Mouse (Mus musculus): ENCODE measurements around the gene Mypn.

- no peak for TF ChIP-seq CTCF (conservative IDR thresholded peaks at IDR 0.05 in 1 of 2, IDR thresholded peaks at IDR 0.05 in 1 of 2; ENCODE audit: low read depth in 2 of 2, low read length in 2 of 2)
- no peak for TF ChIP-seq POLR2A (IDR thresholded peaks at IDR 0.05; ENCODE audit: low read depth, low read length)
- no peak for TF ChIP-seq MXI1 (IDR thresholded peaks at IDR 0.05; ENCODE audit: low read depth, low read length)
- TF ChIP-seq EP300 (IDR thresholded peaks at IDR 0.05; ENCODE audit: low read length) = no peak
- TF ChIP-seq CHD2 (IDR thresholded peaks at IDR 0.05; ENCODE audit: low read length) = no peak
- no peak for TF ChIP-seq NRF1 (IDR thresholded peaks at IDR 0.05; ENCODE audit: low read depth, low read length)
Measured at GRCm38 (mm10) chr10:63177286-63178140, 26.2 kb downstream of the Mypn start.

Data from CH12.LX (cell line).